Mouse (Mus musculus) neutrophil, adult 5-6 weeks (primary cell): Measurements from ENCODE around the gene Pds5a. TPM values are rescaled to one million over a fixed set of nuclear protein-coding genes. Genes with fewer than 3 reads are reported as not detected.
"Not testable (repeated sequence)": the region's sequence is repeated elsewhere in the genome, so short reads cannot be mapped to it uniquely, and the experiment has no call there.

Experiments used
- ATAC-seq: fragments of 151-379, 151-347 bp; 2 replicates; pipeline ENCODE4 v1.8.0; 2017; ENCODE audit warnings: mild to moderate bottlenecking, moderate TSS enrichment; ENCODE audit not compliant: insufficient number of reproducible peaks, poor library complexity, low FRiP score, severe bottlenecking; ENCODE audit errors: extremely low read depth
- total RNA-seq: library from RNA; stranded (forward); fragments of 200-1000 nt; gene quantifications from 2 replicates; pipeline ENCODE4 v1.2.3, GENCODE M21; 2017

Gene Pds5a
- total RNA-seq, 1 experiment from 2014 or later = 259 TPM

- ATAC-seq = no peak
These were observed 1.1 kb upstream of the Pds5a start for GRCm38 (mm10) chr5:65699146-65699545.

- no peak for ATAC-seq
These were observed 675 bp upstream of the Pds5a start for GRCm38 (mm10) chr5:65698759-65699136.

- ATAC-seq = no peak
These were observed 612 bp downstream of the Pds5a start for GRCm38 (mm10) chr5:65697486-65697835.

GRCm38 (mm10) chr5:65696821-65697485, 1.1 kb downstream of the Pds5a start:
- ATAC-seq = peak; percentile 74

- not testable (repeated sequence) for ATAC-seq
These were observed 4.0 kb downstream of the Pds5a start for GRCm38 (mm10) chr5:65694076-65694475.

GRCm38 (mm10) chr5:65693018-65693417, 5.1 kb downstream of the Pds5a start:
- ATAC-seq = no peak

- peak; percentile 56; the same call in 1 of the 2 replicates for ATAC-seq
These were observed 9.3 kb downstream of the Pds5a start for GRCm38 (mm10) chr5:65688806-65689205.

- ATAC-seq = no peak
These were observed 11.3 kb downstream of the Pds5a start for GRCm38 (mm10) chr5:65686806-65687205.

GRCm38 (mm10) chr5:65678826-65679225, 19.2 kb downstream of the Pds5a start:
- no peak for ATAC-seq

- no peak for ATAC-seq
These were observed 25.9 kb downstream of the Pds5a start for GRCm38 (mm10) chr5:65672162-65672561.

GRCm38 (mm10) chr5:65667644-65668043, 30.4 kb downstream of the Pds5a start:
- no peak for ATAC-seq

- ATAC-seq = no peak
These were observed 32.7 kb downstream of the Pds5a start for GRCm38 (mm10) chr5:65665370-65665769.

- ATAC-seq = no peak
These were observed 36.1 kb downstream of the Pds5a start for GRCm38 (mm10) chr5:65661958-65662357.

- ATAC-seq = no peak
These were observed 44.3 kb downstream of the Pds5a start for GRCm38 (mm10) chr5:65653786-65654185.

GRCm38 (mm10) chr5:65638896-65639295, 59.2 kb downstream of the Pds5a start:
- ATAC-seq = no peak

- no peak for ATAC-seq
These were observed 73.7 kb downstream of the Pds5a start for GRCm38 (mm10) chr5:65624340-65624739.

GRCm38 (mm10) chr5:65613152-65613924, 84.7 kb downstream of the Pds5a start:
- ATAC-seq = no peak

- no peak for ATAC-seq
These were observed 87.5 kb downstream of the Pds5a start for GRCm38 (mm10) chr5:65610541-65610940.

- ATAC-seq = no peak
These were observed 88.3 kb downstream of the Pds5a start for GRCm38 (mm10) chr5:65609769-65610168.

GRCm38 (mm10) chr5:65606820-65607219, 91.3 kb downstream of the Pds5a start:
- no peak for ATAC-seq
